ENCODE assay signal across 21 mouse cellular contexts in genomic region chr15:40371486-40371885, GRCm38 (mm10).
DNase-seq lines count a peak whose midpoint lies in the region; ATAC-seq lines count a peak whose summit lies in the region.
"Had no signal": no experiment of that assay in that cellular context is flagged by ENCODE, and none has a peak within 500 bp of the region (broad histone marks: within the 10 kb centered on the region; RNA-seq: fewer than 3 reads in every experiment).

No protein-coding gene starts in this region.

- H3K4me2 ChIP-seq in midbrain, embryonic 11.5 days, result no peak overlapping the region
- no peak overlapping the region for H3K4me2 ChIP-seq in midbrain, embryonic 16.5 days (ENCODE audit: low read length)

- no peaks in the 10 kb centered on the region for H3K36me3 ChIP-seq in midbrain, embryonic 11.5 days (ENCODE audit: control insufficient read depth, insufficient read depth, low read length)
- no peaks in the 10 kb centered on the region for H3K36me3 ChIP-seq in midbrain, embryonic 16.5 days (ENCODE audit: control insufficient read depth, insufficient read depth, low read length)
- H3K36me3 ChIP-seq: G1E had no signal

- H3K27me3 ChIP-seq in midbrain, embryonic 11.5 days (ENCODE audit: control insufficient read depth, insufficient read depth, low read length), result no peaks in the 10 kb centered on the region
- H3K27me3 ChIP-seq in midbrain, embryonic 16.5 days (ENCODE audit: control insufficient read depth, insufficient read depth, low read depth, low read length), result no peaks in the 10 kb centered on the region
- H3K27me3 ChIP-seq: CH12.LX, Patski had no signal

- ATAC-seq in midbrain, embryonic 11.5 days (ENCODE audit: low FRiP score), result no peak
- no peak for ATAC-seq in midbrain, embryonic 16.5 days
- ATAC-seq: activated CD4-positive, CD25-positive, alpha-beta regulatory T cell, adult 4 months; CD4-positive, CD25-positive, alpha-beta regulatory T cell, adult 4 months; Patski had no signal

- H3K4me3 ChIP-seq in midbrain, embryonic 11.5 days (ENCODE audit: low read depth, low read length), result no peak overlapping the region
- H3K4me3 ChIP-seq in midbrain, embryonic 16.5 days (ENCODE audit: low read depth, low read length), result no peak overlapping the region

- DNase-seq in midbrain, embryonic 11.5 days (ENCODE audit: low spot score, missing footprints), result peak; percentile 69
- peak; percentile 51 for DNase-seq in retina, embryonic 14.5 days (ENCODE audit: low spot score)
- peak; percentile 61 for DNase-seq in retina, postnatal 1 day
- no peak for DNase-seq in right cerebral cortex, adult 18-20 months
- no peak for DNase-seq in kidney, postnatal 36 days
- DNase-seq: adrenal gland, adult 2 months; adrenal gland, adult 8-10 months; adrenal gland, postnatal 10 days; adrenal gland, postnatal 14 days; adrenal gland, postnatal 25 days; adrenal gland, postnatal 36 days; B cell, adult 2 months; cerebellum, adult 11 months; cerebellum, adult 11-12 months; cerebellum, adult 18-20 months had no signal

- no peaks in the 10 kb centered on the region for H3K9me3 ChIP-seq in midbrain, embryonic 11.5 days (ENCODE audit: control insufficient read depth, low read length)
- H3K9me3 ChIP-seq in midbrain, embryonic 16.5 days (replicated peaks; ENCODE audit: control insufficient read depth, low read length, poor library complexity, severe bottlenecking), result no peaks in the 10 kb centered on the region
- H3K9me3 ChIP-seq: G1E had no signal

- H3K27ac ChIP-seq in midbrain, embryonic 11.5 days (ENCODE audit: low read depth, low read length), result no peak overlapping the region
- no peak overlapping the region for H3K27ac ChIP-seq in midbrain, embryonic 16.5 days (ENCODE audit: low read length)

- 72% methylated on average over 4 of the region's 4 CpGs for WGBS in midbrain, embryonic 11.5 days
- WGBS in midbrain, embryonic 16.5 days, result 54% methylated on average over 4 of the region's 4 CpGs

- no peak overlapping the region for H3K9ac ChIP-seq in midbrain, embryonic 11.5 days (ENCODE audit: low read length)
- H3K9ac ChIP-seq in midbrain, embryonic 16.5 days (ENCODE audit: low read depth, low read length), result no peak overlapping the region

- no peaks in the 10 kb centered on the region for H3K4me1 ChIP-seq in midbrain, embryonic 11.5 days (ENCODE audit: control insufficient read depth, insufficient read depth, low read length)
- H3K4me1 ChIP-seq in midbrain, embryonic 16.5 days (ENCODE audit: control insufficient read depth, insufficient read depth, low read length), result no peaks in the 10 kb centered on the region

Comparison
In these comparisons a context has a peak if more than half of its experiments do, and no peak if none do; other contexts are left out.
1. DNase-seq: peak in midbrain, embryonic 11.5 days (single experiment), retina, embryonic 14.5 days (single experiment) and retina, postnatal 1 day (single experiment); none in right cerebral cortex, adult 18-20 months (single experiment) and kidney, postnatal 36 days (0 of 2).